Mouse (Mus musculus): ENCODE results near the gene Ephx1.

DNA sequence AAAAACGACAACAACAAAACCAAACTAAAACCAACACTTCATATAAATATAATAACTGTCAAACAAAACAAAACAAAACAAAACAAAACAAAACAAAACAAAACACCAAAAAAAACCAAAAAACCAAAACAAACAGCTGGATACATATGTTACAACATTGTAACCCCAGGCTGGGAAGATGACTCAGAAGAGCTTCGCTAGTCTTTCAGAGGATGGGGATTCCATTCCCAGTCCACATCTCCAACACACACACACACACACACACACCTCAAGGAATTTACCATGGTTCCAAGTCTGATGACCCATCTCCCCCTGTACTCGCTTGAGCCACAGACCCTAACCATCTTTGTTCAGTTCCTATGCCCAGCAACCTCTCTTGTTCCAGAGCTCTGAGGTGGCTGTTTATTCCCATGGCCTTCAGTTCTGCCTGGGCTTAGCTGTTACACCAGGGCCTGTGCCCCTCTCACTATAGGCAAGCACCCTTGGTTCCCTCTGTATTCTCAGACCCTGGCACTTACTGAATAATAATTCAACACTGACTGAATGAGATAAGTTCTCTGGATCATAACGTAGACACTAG is 11.6 kb downstream of the Ephx1 start:
- TF ChIP-seq POLR2A (IDR thresholded peaks at IDR 0.05; ENCODE audit: insufficient read depth, low read depth, low read length) (no peak), CTCF (IDR thresholded peaks at IDR 0.05; ENCODE audit: insufficient read depth, low read depth, low read length) (no peak)
